Mouse (Mus musculus): Measurements from ENCODE around the gene Sec16b. TPM values are rescaled to one million over a fixed set of nuclear protein-coding genes. Genes with fewer than 3 reads are reported as not detected.

The Sec16b gene
- 2.3 TPM in 2 replicates for polyA plus RNA-seq (2015; fragmentation: Nextera tagmentation; extraction: Ambion mirVana)

DNA sequence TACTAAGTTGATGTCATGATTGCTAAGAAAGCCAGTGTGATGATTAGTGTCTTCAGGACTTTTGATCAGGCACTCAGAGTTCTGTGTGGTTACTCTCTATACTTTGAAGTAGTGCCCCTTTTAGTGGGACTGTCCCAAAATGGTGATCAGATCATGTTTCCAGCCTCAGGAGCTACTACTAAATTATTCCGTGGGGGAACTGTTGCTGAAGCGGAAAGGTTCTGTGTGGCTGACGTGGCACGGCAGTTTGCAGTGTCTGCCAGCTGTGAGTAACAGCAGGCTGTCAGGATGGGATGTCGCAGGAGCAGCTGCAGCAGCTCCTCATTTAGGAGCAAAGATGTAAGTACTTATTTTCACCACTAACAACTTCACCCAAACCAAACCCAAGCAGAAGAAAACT, at the start of gene Sec16b:
Gene Sec16b, plus strand, starts transcription at position 207 of the 400 bp plus-strand sequence.
- Histone ChIP-seq H3K4me2 (replicated peaks; ENCODE audit: low read depth, low read length) (peak within 1 kb of the TSS; percentile 1; the same call in 1 of the 2 replicates), H3K27me3 (ENCODE audit: insufficient read depth, low read length) (no peaks in the 10 kb centered on the region), H3K27ac (ENCODE audit: low read length) (no peak within 1 kb of the TSS), H3K9ac (replicated peaks; ENCODE audit: low read length) (no peak within 1 kb of the TSS), H3K9me3 (ENCODE audit: low read length) (no peaks in the 10 kb centered on the region), H3K4me1 (ENCODE audit: insufficient read depth, low read length) (peaks cover 6% of the 10 kb centered on the region), H3K36me3 (ENCODE audit: insufficient read depth, low read length) (no peaks in the 10 kb centered on the region), H3K4me3 (ENCODE audit: low read length) (no peak within 1 kb of the TSS)
- 6% methylated on average over 5 of the region's 5 CpGs for WGBS
- peak; percentile 65; the same call in 1 of the 2 replicates for ATAC-seq (ENCODE audit: low FRiP score, low TSS enrichment)

- no peak for ATAC-seq (ENCODE audit: low FRiP score, low TSS enrichment)
- H3K4me2 ChIP-seq (replicated peaks; ENCODE audit: low read depth, low read length), result peak overlapping the region; percentile 66; the same call in 1 of the 2 replicates
- 0 out of 2 replicates have a peak, but pooled peaks cover 5% of the 10 kb centered on the region for H3K4me1 ChIP-seq (ENCODE audit: insufficient read depth, low read length)
- H3K4me3 ChIP-seq (ENCODE audit: low read length), result no peak overlapping the region
- H3K27ac ChIP-seq (ENCODE audit: low read length), result no peak overlapping the region
- H3K9me3 ChIP-seq (ENCODE audit: low read length), result no peaks in the 10 kb centered on the region
- no peaks in the 10 kb centered on the region for H3K36me3 ChIP-seq (ENCODE audit: insufficient read depth, low read length)
- no peaks in the 10 kb centered on the region for H3K27me3 ChIP-seq (ENCODE audit: insufficient read depth, low read length)
- H3K9ac ChIP-seq (replicated peaks; ENCODE audit: low read length), result no peak overlapping the region
- 87% methylated on average over 3 of the region's 3 CpGs for WGBS
These were observed 48.7 kb upstream of the Sec16b start for GRCm38 (mm10) chr1:157457789-157458188.

GRCm38 (mm10) chr1:157458421-157459208, 47.9 kb upstream of the Sec16b start, which contains the start of gene Cryzl2:
Cryzl2 (plus strand) TSS chr1:157458577.
- ATAC-seq (ENCODE audit: low FRiP score, low TSS enrichment), result peak; percentile 96

DNA sequence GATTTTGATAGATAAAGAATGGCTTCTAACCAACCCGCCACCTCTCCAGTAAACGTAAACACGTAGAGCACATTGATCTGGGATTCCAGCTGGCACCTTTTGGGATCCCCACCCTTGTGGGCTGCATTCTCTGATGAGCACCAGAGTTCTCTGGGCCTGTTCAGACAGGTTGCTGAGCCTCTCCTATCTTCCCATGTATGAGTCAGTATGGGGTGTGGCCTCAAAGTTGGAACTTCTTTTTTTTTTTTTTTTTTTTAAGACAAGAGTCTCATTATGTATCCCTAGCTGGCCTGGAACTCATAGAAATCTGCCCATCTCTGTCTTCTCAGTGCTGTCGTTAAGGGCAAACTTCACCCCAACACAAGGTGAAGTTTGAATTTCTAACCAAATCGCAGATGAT, 46.6 kb upstream of the Sec16b start:
- 90% methylated on average over 5 of the region's 5 CpGs for WGBS
- no peak overlapping the region for H3K4me2 ChIP-seq (replicated peaks; ENCODE audit: low read depth, low read length)
- H3K27ac ChIP-seq (ENCODE audit: low read length), result no peak overlapping the region
- 0 out of 2 replicates have a peak, but pooled peaks cover 5% of the 10 kb centered on the region for H3K4me1 ChIP-seq (ENCODE audit: insufficient read depth, low read length)
- H3K36me3 ChIP-seq (ENCODE audit: insufficient read depth, low read length), result no peaks in the 10 kb centered on the region
- H3K27me3 ChIP-seq (ENCODE audit: insufficient read depth, low read length), result no peaks in the 10 kb centered on the region
- no peaks in the 10 kb centered on the region for H3K9me3 ChIP-seq (ENCODE audit: low read length)
- H3K9ac ChIP-seq (replicated peaks; ENCODE audit: low read length), result no peak overlapping the region
- no peak for ATAC-seq (ENCODE audit: low FRiP score, low TSS enrichment)
- H3K4me3 ChIP-seq (ENCODE audit: low read length), result no peak overlapping the region

More at GRCm38 (mm10) chr1:157458421-157459208, 47.9 kb upstream of the Sec16b start, which contains the start of gene Cryzl2:
- H3K9me3 ChIP-seq (ENCODE audit: low read length), result no peaks in the 10 kb centered on the region
- no peak within 1 kb of the TSS for H3K27ac ChIP-seq (ENCODE audit: low read length)
- H3K9ac ChIP-seq (replicated peaks; ENCODE audit: low read length), result peak within 1 kb of the TSS; percentile 67
- WGBS, result 6% methylated on average over 24 of the region's 29 CpGs
- no peaks in the 10 kb centered on the region for H3K36me3 ChIP-seq (ENCODE audit: insufficient read depth, low read length)
- peak within 1 kb of the TSS; percentile 66 for H3K4me2 ChIP-seq (replicated peaks; ENCODE audit: low read depth, low read length)
- H3K27me3 ChIP-seq (ENCODE audit: insufficient read depth, low read length), result no peaks in the 10 kb centered on the region
- H3K4me3 ChIP-seq (ENCODE audit: low read length), result peak within 1 kb of the TSS; percentile 49
- 0 out of 2 replicates have a peak, but pooled peaks cover 5% of the 10 kb centered on the region for H3K4me1 ChIP-seq (ENCODE audit: insufficient read depth, low read length)

DNA sequence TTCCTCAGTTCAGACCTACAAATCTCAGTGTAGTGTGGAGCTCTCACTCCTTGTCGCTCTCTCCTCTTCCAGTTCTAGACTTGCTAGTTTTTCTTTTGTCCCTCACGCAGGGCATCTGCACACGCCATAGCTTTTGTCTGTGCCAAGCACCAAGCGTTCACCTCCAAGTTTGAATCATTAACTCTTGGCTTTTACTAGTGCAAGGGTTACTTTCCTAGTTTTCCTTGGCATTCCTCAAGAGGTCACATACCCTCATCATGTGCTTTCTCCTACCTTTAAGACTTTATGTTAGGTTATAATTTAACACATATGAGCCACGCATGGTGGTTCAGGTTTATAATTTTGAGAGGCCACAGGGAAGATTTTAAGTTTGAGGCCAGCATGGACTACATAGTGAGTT, 45.3 kb upstream of the Sec16b start:
- WGBS, result 84% methylated on average over 5 of the region's 5 CpGs

GRCm38 (mm10) chr1:157462336-157462735, 44.2 kb upstream of the Sec16b start:
- no peak overlapping the region for H3K4me3 ChIP-seq (ENCODE audit: low read length)
- no peaks in the 10 kb centered on the region for H3K27me3 ChIP-seq (ENCODE audit: insufficient read depth, low read length)
- no peak overlapping the region for H3K4me2 ChIP-seq (replicated peaks; ENCODE audit: low read depth, low read length)
- no peaks in the 10 kb centered on the region for H3K36me3 ChIP-seq (ENCODE audit: insufficient read depth, low read length)
- WGBS, result 66% methylated on average over 3 of the region's 3 CpGs
- no peaks in the 10 kb centered on the region for H3K9me3 ChIP-seq (ENCODE audit: low read length)
- ATAC-seq (ENCODE audit: low FRiP score, low TSS enrichment), result no peak
- no peak overlapping the region for H3K9ac ChIP-seq (replicated peaks; ENCODE audit: low read length)
- 0 out of 2 replicates have a peak, but pooled peaks cover 5% of the 10 kb centered on the region for H3K4me1 ChIP-seq (ENCODE audit: insufficient read depth, low read length)
- no peak overlapping the region for H3K27ac ChIP-seq (ENCODE audit: low read length)

More for the DNA sequence above, 45.3 kb upstream of the Sec16b start:
- H3K27me3 ChIP-seq (ENCODE audit: insufficient read depth, low read length), result no peaks in the 10 kb centered on the region
- no peaks in the 10 kb centered on the region for H3K36me3 ChIP-seq (ENCODE audit: insufficient read depth, low read length)
- 0 out of 2 replicates have a peak, but pooled peaks cover 5% of the 10 kb centered on the region for H3K4me1 ChIP-seq (ENCODE audit: insufficient read depth, low read length)
- H3K4me2 ChIP-seq (replicated peaks; ENCODE audit: low read depth, low read length), result no peak overlapping the region
- no peaks in the 10 kb centered on the region for H3K9me3 ChIP-seq (ENCODE audit: low read length)
- H3K4me3 ChIP-seq (ENCODE audit: low read length), result no peak overlapping the region
- H3K9ac ChIP-seq (replicated peaks; ENCODE audit: low read length), result no peak overlapping the region
- H3K27ac ChIP-seq (ENCODE audit: low read length), result peak overlapping the region; percentile 35; the same call in 1 of the 2 replicates
- no peak for ATAC-seq (ENCODE audit: low FRiP score, low TSS enrichment)

DNA sequence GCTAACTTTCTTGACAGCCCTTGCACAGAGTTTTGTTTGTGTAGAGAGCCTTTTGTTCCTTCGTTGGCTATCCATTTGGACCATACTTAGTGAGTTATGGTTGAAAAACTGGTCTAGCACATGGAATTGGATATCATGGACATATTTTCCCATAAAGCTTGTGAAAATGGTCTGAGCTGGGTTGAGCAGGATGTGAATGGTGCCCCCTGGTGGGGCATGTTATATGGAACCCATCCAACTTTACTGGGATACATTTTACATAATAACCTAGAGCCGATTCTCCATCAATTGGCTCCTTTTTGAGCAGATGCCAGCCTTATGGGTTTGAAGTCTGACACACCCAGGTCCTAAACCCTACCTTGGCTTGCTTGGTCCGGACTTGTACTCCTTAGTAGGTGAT, 41.3 kb upstream of the Sec16b start:
- no peaks in the 10 kb centered on the region for H3K9me3 ChIP-seq (ENCODE audit: low read length)
- no peak overlapping the region for H3K4me2 ChIP-seq (replicated peaks; ENCODE audit: low read depth, low read length)
- 79% methylated on average over 3 of the region's 3 CpGs for WGBS
- H3K9ac ChIP-seq (replicated peaks; ENCODE audit: low read length), result no peak overlapping the region
- H3K36me3 ChIP-seq (ENCODE audit: insufficient read depth, low read length), result no peaks in the 10 kb centered on the region
- no peaks in the 10 kb centered on the region for H3K4me1 ChIP-seq (ENCODE audit: insufficient read depth, low read length)
- H3K4me3 ChIP-seq (ENCODE audit: low read length), result no peak overlapping the region
- H3K27ac ChIP-seq (ENCODE audit: low read length), result no peak overlapping the region
- ATAC-seq (ENCODE audit: low FRiP score, low TSS enrichment), result no peak
- no peaks in the 10 kb centered on the region for H3K27me3 ChIP-seq (ENCODE audit: insufficient read depth, low read length)

DNA sequence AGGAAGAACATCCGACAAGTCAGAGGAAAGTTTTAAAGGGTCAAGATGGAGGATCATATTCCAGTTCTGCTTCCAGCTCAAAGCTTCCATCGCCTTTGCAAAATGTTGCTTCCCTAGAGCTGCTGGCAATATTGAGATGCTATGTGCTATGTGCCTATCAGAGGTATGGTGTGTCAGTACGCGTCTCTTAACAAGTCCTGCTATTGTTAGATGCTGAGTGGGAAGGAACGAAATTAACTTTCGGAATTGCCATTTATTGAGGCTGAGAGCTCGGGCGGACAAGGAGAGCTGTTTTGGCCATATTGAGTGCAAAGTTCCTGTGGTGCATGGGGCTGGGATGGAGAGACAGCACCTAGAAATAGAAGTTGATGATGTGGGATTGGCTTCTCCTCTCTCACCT, 38.7 kb upstream of the Sec16b start:
- no peak overlapping the region for H3K4me3 ChIP-seq (ENCODE audit: low read length)
- no peaks in the 10 kb centered on the region for H3K27me3 ChIP-seq (ENCODE audit: insufficient read depth, low read length)
- no peak overlapping the region for H3K27ac ChIP-seq (ENCODE audit: low read length)
- no peak overlapping the region for H3K9ac ChIP-seq (replicated peaks; ENCODE audit: low read length)
- H3K4me2 ChIP-seq (replicated peaks; ENCODE audit: low read depth, low read length), result no peak overlapping the region
- ATAC-seq (ENCODE audit: low FRiP score, low TSS enrichment), result no peak
- no peaks in the 10 kb centered on the region for H3K4me1 ChIP-seq (ENCODE audit: insufficient read depth, low read length)
- peaks cover 9% of the 10 kb centered on the region; the same call in 1 of the 2 replicates for H3K36me3 ChIP-seq (ENCODE audit: insufficient read depth, low read length)
- H3K9me3 ChIP-seq (ENCODE audit: low read length), result no peaks in the 10 kb centered on the region
- 91% methylated on average over 8 of the region's 8 CpGs for WGBS

DNA sequence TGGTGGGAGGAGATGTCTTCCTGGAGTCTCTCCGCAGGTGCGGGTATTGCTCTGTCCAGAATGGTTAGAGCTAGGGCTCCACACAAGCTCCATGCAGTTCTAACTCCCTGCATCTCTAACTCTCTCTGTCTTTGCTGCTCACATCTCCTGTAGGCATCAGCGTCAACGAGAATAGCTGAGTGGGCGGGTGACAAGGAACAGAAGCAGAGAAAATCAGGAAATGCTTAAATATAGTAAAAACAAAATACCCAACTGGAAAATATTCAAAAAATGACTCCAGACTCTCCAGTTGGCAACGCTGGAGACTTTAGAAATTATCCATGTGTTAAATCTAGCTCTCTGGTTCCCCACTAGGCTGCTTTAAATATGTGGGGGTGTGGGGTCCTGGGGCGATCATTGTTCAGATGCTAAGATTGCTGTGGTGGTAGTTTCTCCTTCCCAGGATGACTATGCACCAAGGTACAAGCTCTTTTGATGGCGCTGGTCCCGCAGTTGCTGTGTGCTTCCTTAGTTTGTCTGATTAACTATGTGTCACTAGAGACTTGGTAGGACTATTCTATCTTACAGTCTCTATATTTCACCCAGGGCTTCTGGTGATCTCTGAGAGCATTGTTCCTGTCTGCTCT, 35.7 kb upstream of the Sec16b start:
- Histone ChIP-seq H3K4me1 (ENCODE audit: insufficient read depth, low read length) (no peaks in the 10 kb centered on the region), H3K9ac (replicated peaks; ENCODE audit: low read length) (no peak overlapping the region), H3K36me3 (ENCODE audit: insufficient read depth, low read length) (peaks cover 9% of the 10 kb centered on the region; the same call in 1 of the 2 replicates), H3K9me3 (ENCODE audit: low read length) (no peaks in the 10 kb centered on the region), H3K4me2 (replicated peaks; ENCODE audit: low read depth, low read length) (no peak overlapping the region), H3K27ac (ENCODE audit: low read length) (no peak overlapping the region), H3K4me3 (ENCODE audit: low read length) (no peak overlapping the region), H3K27me3 (ENCODE audit: insufficient read depth, low read length) (no peaks in the 10 kb centered on the region)
- ATAC-seq (ENCODE audit: low FRiP score, low TSS enrichment), result no peak
- WGBS, result 84% methylated on average over 9 of the region's 9 CpGs
